Mouse (Mus musculus): ENCODE measurements around the gene Cfap74.

DNA sequence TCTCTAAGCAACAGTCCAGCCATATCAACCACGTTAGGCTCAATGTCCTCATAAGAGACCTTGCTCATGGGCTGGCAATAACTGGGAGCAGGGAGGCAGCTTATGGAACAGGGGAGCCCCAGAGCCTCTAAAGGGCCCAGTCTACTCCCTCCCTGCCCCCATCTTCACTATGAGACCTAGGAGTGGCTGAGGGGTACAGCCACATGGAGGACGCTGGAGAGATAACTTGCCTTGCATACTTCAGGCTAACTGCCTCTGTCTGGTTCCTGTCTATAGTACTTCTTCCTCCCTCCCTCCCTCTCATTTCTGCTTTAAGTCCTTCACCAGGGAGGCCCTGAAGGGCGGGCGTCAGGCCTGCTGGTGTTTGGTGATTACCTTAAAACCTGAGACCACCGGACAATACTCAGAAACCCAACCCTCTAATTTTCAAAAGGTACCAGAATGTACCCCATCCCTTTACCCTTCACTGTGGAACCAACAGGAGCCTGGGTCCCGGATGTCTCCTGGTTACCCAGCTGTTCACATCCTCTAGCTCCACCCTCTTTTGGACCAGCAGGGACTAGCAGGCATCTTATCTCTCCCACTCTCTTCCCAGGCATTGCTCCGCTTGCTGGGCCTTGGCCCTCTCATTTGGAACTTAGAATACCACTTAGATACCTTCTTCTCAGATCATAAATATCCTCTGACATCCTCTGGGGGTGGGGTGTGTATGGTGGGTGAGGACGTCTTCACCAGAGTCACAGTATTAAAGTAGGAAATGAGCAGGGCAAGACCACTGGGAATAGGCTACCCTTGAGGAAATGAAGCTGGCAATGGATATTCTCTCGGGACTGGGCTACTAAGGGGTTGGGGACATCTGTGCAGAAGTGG, 80.3 kb downstream of the Cfap74 start:
- no peak for TF ChIP-seq CTCF (conservative IDR thresholded peaks at IDR 0.05; ENCODE audit: low read length)
- no peak for TF ChIP-seq POU5F1 (IDR thresholded peaks at IDR 0.05; ENCODE audit: borderline replicate concordance, low read length)

All from E14TG2a.4 (cell line).